Mouse (Mus musculus) E14TG2a.4 (cell line): ENCODE results near the gene AI464131.

Experiments
- CTCF ChIP-seq: conservative IDR thresholded peaks from 2 replicates; pipeline ENCODE4 v1.5.1; 2014; ENCODE audit warnings: low read length
- NANOG ChIP-seq: IDR thresholded peaks from 2 replicates; pipeline ENCODE4 v1.6.1; 2014; ENCODE audit warnings: borderline replicate concordance, low read length, mixed read lengths
- POU5F1 ChIP-seq: IDR thresholded peaks from 2 replicates; pipeline ENCODE4 v1.6.1; 2014; ENCODE audit warnings: low read length, borderline replicate concordance

- TF ChIP-seq CTCF, result no peak
- TF ChIP-seq NANOG, result no peak
- TF ChIP-seq POU5F1, result no peak
Measured at GRCm38 (mm10) chr4:41502171-41502940, 520 bp downstream of the AI464131 start.
